Mouse (Mus musculus): ENCODE results near the gene Tcf20. TPM values are rescaled to one million over a fixed set of nuclear protein-coding genes. Genes with fewer than 3 reads are reported as not detected.

Gene Tcf20
- polyA plus RNA-seq, 1 experiment, result 108 TPM

GRCm38 (mm10) chr15:82952292-82952705 lies 35.4 kb downstream of the Tcf20 start:
- Histone ChIP-seq H3K9ac (ENCODE audit: low read depth, poor library complexity, severe bottlenecking) (no peak overlapping the region), H3K9me3 (replicated peaks; ENCODE audit: control insufficient read depth, insufficient read depth, low read length, poor library complexity, severe bottlenecking) (no peaks in the 10 kb centered on the region), H3K27me3 (ENCODE audit: control insufficient read depth, insufficient read depth, low read length, poor library complexity, severe bottlenecking) (no peaks in the 10 kb centered on the region), H3K4me1 (ENCODE audit: control insufficient read depth, insufficient read depth, low read length) (peaks cover 2% of the 10 kb centered on the region), H3K27ac (ENCODE audit: insufficient read depth, low read length) (no peak overlapping the region), H3K4me3 (ENCODE audit: low read depth, low read length) (no peak overlapping the region), H3K36me3 (ENCODE audit: control insufficient read depth, insufficient read depth, low read length, poor library complexity, severe bottlenecking) (no peaks in the 10 kb centered on the region)
- TF ChIP-seq POLR2A (IDR thresholded peaks at IDR 0.05; ENCODE audit: insufficient read depth, low read length) (no peak), CTCF (IDR thresholded peaks at IDR 0.05; ENCODE audit: low read depth, low read length) (no peak), EP300 (IDR thresholded peaks at IDR 0.05; ENCODE audit: insufficient read depth, low read depth, low read length) (no peak)

- TF ChIP-seq CTCF (IDR thresholded peaks at IDR 0.05; ENCODE audit: low read depth, low read length) (no peak), EP300 (IDR thresholded peaks at IDR 0.05; ENCODE audit: insufficient read depth, low read depth, low read length) (no peak), POLR2A (IDR thresholded peaks at IDR 0.05; ENCODE audit: insufficient read depth, low read length) (no peak)
- Histone ChIP-seq H3K4me1 (ENCODE audit: control insufficient read depth, insufficient read depth, low read length) (peaks cover 2% of the 10 kb centered on the region), H3K9me3 (replicated peaks; ENCODE audit: control insufficient read depth, insufficient read depth, low read length, poor library complexity, severe bottlenecking) (no peaks in the 10 kb centered on the region), H3K36me3 (ENCODE audit: control insufficient read depth, insufficient read depth, low read length, poor library complexity, severe bottlenecking) (no peaks in the 10 kb centered on the region), H3K27me3 (ENCODE audit: control insufficient read depth, insufficient read depth, low read length, poor library complexity, severe bottlenecking) (no peaks in the 10 kb centered on the region), H3K27ac (ENCODE audit: insufficient read depth, low read length) (no peak overlapping the region), H3K9ac (ENCODE audit: low read depth, poor library complexity, severe bottlenecking) (no peak overlapping the region), H3K4me3 (ENCODE audit: low read depth, low read length) (no peak overlapping the region)
Observed at GRCm38 (mm10) chr15:82950246-82950645, 37.4 kb downstream of the Tcf20 start.

- H3K4me1 ChIP-seq (ENCODE audit: control insufficient read depth, insufficient read depth, low read length), result no peaks in the 10 kb centered on the region
- no peak overlapping the region for H3K27ac ChIP-seq (ENCODE audit: insufficient read depth, low read length)
- no peak overlapping the region for H3K4me3 ChIP-seq (ENCODE audit: low read depth, low read length)
- H3K9ac ChIP-seq (ENCODE audit: low read depth, poor library complexity, severe bottlenecking), result no peak overlapping the region
- no peaks in the 10 kb centered on the region for H3K27me3 ChIP-seq (ENCODE audit: control insufficient read depth, insufficient read depth, low read length, poor library complexity, severe bottlenecking)
- no peaks in the 10 kb centered on the region for H3K9me3 ChIP-seq (replicated peaks; ENCODE audit: control insufficient read depth, insufficient read depth, low read length, poor library complexity, severe bottlenecking)
- no peaks in the 10 kb centered on the region for H3K36me3 ChIP-seq (ENCODE audit: control insufficient read depth, insufficient read depth, low read length, poor library complexity, severe bottlenecking)
- no peak for TF ChIP-seq CTCF (IDR thresholded peaks at IDR 0.05; ENCODE audit: low read depth, low read length)
- TF ChIP-seq POLR2A (IDR thresholded peaks at IDR 0.05; ENCODE audit: insufficient read depth, low read length), result no peak
Observed at GRCm38 (mm10) chr15:82947431-82947830, 40.2 kb downstream of the Tcf20 start.

GRCm38 (mm10) chr15:82944479-82945195 lies 43.0 kb downstream of the Tcf20 start:
- no peak overlapping the region for H3K4me3 ChIP-seq (ENCODE audit: low read depth, low read length)
- H3K9me3 ChIP-seq (replicated peaks; ENCODE audit: control insufficient read depth, insufficient read depth, low read length, poor library complexity, severe bottlenecking), result no peaks in the 10 kb centered on the region
- TF ChIP-seq EP300 (IDR thresholded peaks at IDR 0.05; ENCODE audit: insufficient read depth, low read depth, low read length), result no peak
- no peaks in the 10 kb centered on the region for H3K36me3 ChIP-seq (ENCODE audit: control insufficient read depth, insufficient read depth, low read length, poor library complexity, severe bottlenecking)
- H3K4me1 ChIP-seq (ENCODE audit: control insufficient read depth, insufficient read depth, low read length), result peaks cover 2% of the 10 kb centered on the region
- no peak overlapping the region for H3K9ac ChIP-seq (ENCODE audit: low read depth, poor library complexity, severe bottlenecking)
- H3K27ac ChIP-seq (ENCODE audit: insufficient read depth, low read length), result no peak overlapping the region
- no peaks in the 10 kb centered on the region for H3K27me3 ChIP-seq (ENCODE audit: control insufficient read depth, insufficient read depth, low read length, poor library complexity, severe bottlenecking)

- no peak for TF ChIP-seq EP300 (IDR thresholded peaks at IDR 0.05; ENCODE audit: insufficient read depth, low read depth, low read length)
- TF ChIP-seq CTCF (IDR thresholded peaks at IDR 0.05; ENCODE audit: low read depth, low read length), result no peak
- TF ChIP-seq POLR2A (IDR thresholded peaks at IDR 0.05; ENCODE audit: insufficient read depth, low read length), result no peak
- Histone ChIP-seq H3K4me1 (ENCODE audit: control insufficient read depth, insufficient read depth, low read length) (peaks cover 2% of the 10 kb centered on the region), H3K27ac (ENCODE audit: insufficient read depth, low read length) (no peak overlapping the region)
Observed at GRCm38 (mm10) chr15:82941733-82942132, 45.9 kb downstream of the Tcf20 start.

GRCm38 (mm10) chr15:82940494-82941214 lies 47.0 kb downstream of the Tcf20 start:
- Histone ChIP-seq H3K9ac (ENCODE audit: low read depth, poor library complexity, severe bottlenecking) (no peak overlapping the region), H3K27ac (ENCODE audit: insufficient read depth, low read length) (no peak overlapping the region), H3K4me3 (ENCODE audit: low read depth, low read length) (no peak overlapping the region), H3K36me3 (ENCODE audit: control insufficient read depth, insufficient read depth, low read length, poor library complexity, severe bottlenecking) (no peaks in the 10 kb centered on the region), H3K9me3 (replicated peaks; ENCODE audit: control insufficient read depth, insufficient read depth, low read length, poor library complexity, severe bottlenecking) (no peaks in the 10 kb centered on the region), H3K4me1 (ENCODE audit: control insufficient read depth, insufficient read depth, low read length) (peaks cover 2% of the 10 kb centered on the region), H3K27me3 (ENCODE audit: control insufficient read depth, insufficient read depth, low read length, poor library complexity, severe bottlenecking) (no peaks in the 10 kb centered on the region)
- TF ChIP-seq POLR2A (IDR thresholded peaks at IDR 0.05; ENCODE audit: insufficient read depth, low read length) (no peak), CTCF (IDR thresholded peaks at IDR 0.05; ENCODE audit: low read depth, low read length) (no peak), EP300 (IDR thresholded peaks at IDR 0.05; ENCODE audit: insufficient read depth, low read depth, low read length) (no peak)

More at GRCm38 (mm10) chr15:82941733-82942132, 45.9 kb downstream of the Tcf20 start:
- Histone ChIP-seq H3K36me3 (ENCODE audit: control insufficient read depth, insufficient read depth, low read length, poor library complexity, severe bottlenecking) (no peaks in the 10 kb centered on the region), H3K9ac (ENCODE audit: low read depth, poor library complexity, severe bottlenecking) (no peak overlapping the region), H3K4me3 (ENCODE audit: low read depth, low read length) (no peak overlapping the region), H3K27me3 (ENCODE audit: control insufficient read depth, insufficient read depth, low read length, poor library complexity, severe bottlenecking) (no peaks in the 10 kb centered on the region), H3K9me3 (replicated peaks; ENCODE audit: control insufficient read depth, insufficient read depth, low read length, poor library complexity, severe bottlenecking) (no peaks in the 10 kb centered on the region)

Measured in ES-Bruce4 (cell line).